Mouse (Mus musculus) midbrain, embryonic 12.5 days (tissue): Measurements from ENCODE around the gene Atp8b3. TPM values are rescaled to one million over a fixed set of nuclear protein-coding genes. Genes with fewer than 3 reads are reported as not detected.

ENCODE experiments used
- ATAC-seq: fragments of 200-750 bp; cut with Nextera tagmentation; 2 replicates; pipeline ENCODE4 v1.8.0; 2017; ENCODE audit warnings: low read depth, moderate TSS enrichment, moderate library complexity; ENCODE audit not compliant: low FRiP score
- H3K27ac ChIP-seq: fragments of 300-500 bp; sonication (generic); replicated peaks from 2 replicates; pipeline ENCODE4 v1.5.1; 2016; ENCODE audit warnings: mild to moderate bottlenecking
- H3K27me3 ChIP-seq: fragments of 300-500 bp; sonication (generic); 2 replicates; pipeline ENCODE4 v1.6.1; 2016; ENCODE audit warnings: mild to moderate bottlenecking
- H3K36me3 ChIP-seq: fragments of 300-500 bp; sonication (generic); 2 replicates; pipeline ENCODE4 v1.6.1; 2016
- H3K4me1 ChIP-seq: fragments of 300-500 bp; sonication (generic); 2 replicates; pipeline ENCODE4 v1.6.1; 2016
- H3K4me2 ChIP-seq: fragments of 300-500 bp; sonication (generic); replicated peaks from 2 replicates; pipeline ENCODE4 v1.6.1; 2016; ENCODE audit warnings: mild to moderate bottlenecking, moderate library complexity
- H3K4me3 ChIP-seq: fragments of 300-500 bp; sonication (generic); 2 replicates; pipeline ENCODE4 v1.5.1; 2016; ENCODE audit warnings: mild to moderate bottlenecking
- H3K9ac ChIP-seq: fragments of 300-500 bp; sonication (generic); replicated peaks from 2 replicates; pipeline ENCODE4 v1.6.1; 2016; ENCODE audit warnings: mild to moderate bottlenecking, moderate library complexity
- H3K9me3 ChIP-seq: fragments of 300-500 bp; sonication (generic); 2 replicates; pipeline ENCODE4 v1.6.1; 2016; ENCODE audit warnings: mild to moderate bottlenecking
- WGBS: fragments of 180-500 bp; shearing (Covaris S2); methylation state at CpG from one replicate; pipeline ENCODE4 v1.1.7; 2016; 5-methylcytosine and 5-hydroxymethylcytosine counted together
- polyA plus RNA-seq: library from polyadenylated mRNA; unstranded; fragments of >200 nt; fragmentation: Nextera tagmentation; extraction: Ambion mirVana; gene quantifications from 2 replicates; pipeline ENCODE4 v1.2.1, GENCODE M21; 2016

Gene Atp8b3
- polyA plus RNA-seq = 0.78 and 0.97 TPM in 2 replicates

- peaks cover 5% of the 10 kb centered on the region; the same call in 1 of the 2 replicates for H3K4me1 ChIP-seq
- peaks cover 29% of the 10 kb centered on the region for H3K36me3 ChIP-seq
- H3K27ac ChIP-seq = no peak within 1 kb of the TSS
- peaks cover 46% of the 10 kb centered on the region for H3K27me3 ChIP-seq
- peak; percentile 70; the same call in 1 of the 2 replicates for ATAC-seq
- 2% methylated on average over 30 of the region's 30 CpGs for WGBS
- peak within 1 kb of the TSS; percentile 38 for H3K4me2 ChIP-seq
- no peak within 1 kb of the TSS for H3K9ac ChIP-seq
- peak within 1 kb of the TSS; percentile 25 for H3K4me3 ChIP-seq
- H3K9me3 ChIP-seq = no peaks in the 10 kb centered on the region
These were observed at the start of gene Atp8b3 for GRCm38 (mm10) chr10:80538710-80539394. Gene Atp8b3 (minus strand): TSS chr10:80539124.

- Histone ChIP-seq H3K27me3 (no peaks in the 10 kb centered on the region; the same call in 1 of the 2 replicates), H3K36me3 (peaks cover 28% of the 10 kb centered on the region), H3K9me3 (no peaks in the 10 kb centered on the region), H3K9ac (no peak overlapping the region), H3K4me2 (no peak overlapping the region), H3K4me1 (peaks cover 32% of the 10 kb centered on the region), H3K4me3 (no peak overlapping the region), H3K27ac (peak overlapping the region; percentile 52; the same call in 1 of the 2 replicates)
- no peak for ATAC-seq
- 40% methylated on average over 4 of the region's 4 CpGs for WGBS
These were observed 48.4 kb upstream of the Atp8b3 start for GRCm38 (mm10) chr10:80587305-80587657.

- Histone ChIP-seq H3K27me3 (no peaks in the 10 kb centered on the region; the same call in 1 of the 2 replicates), H3K9ac (no peak overlapping the region), H3K4me1 (peaks cover 32% of the 10 kb centered on the region), H3K4me3 (no peak overlapping the region), H3K36me3 (peaks cover 28% of the 10 kb centered on the region), H3K4me2 (no peak overlapping the region), H3K27ac (peak overlapping the region; percentile 52; the same call in 1 of the 2 replicates), H3K9me3 (no peaks in the 10 kb centered on the region)
- ATAC-seq = no peak
- WGBS = 94% methylated on average over 43 of the region's 51 CpGs
These were observed 47.7 kb upstream of the Atp8b3 start for GRCm38 (mm10) chr10:80586407-80587304.

GRCm38 (mm10) chr10:80585581-80585980 is 46.7 kb upstream of the Atp8b3 start:
- 94% methylated on average over 8 of the region's 8 CpGs for WGBS
- no peaks in the 10 kb centered on the region for H3K27me3 ChIP-seq
- no peak for ATAC-seq
- peaks cover 30% of the 10 kb centered on the region for H3K4me1 ChIP-seq
- no peaks in the 10 kb centered on the region for H3K9me3 ChIP-seq
- H3K9ac ChIP-seq = no peak overlapping the region
- no peak overlapping the region for H3K4me2 ChIP-seq
- peaks cover 28% of the 10 kb centered on the region for H3K36me3 ChIP-seq
- H3K4me3 ChIP-seq = no peak overlapping the region
- no peak overlapping the region for H3K27ac ChIP-seq

GRCm38 (mm10) chr10:80584642-80585552 is 46.0 kb upstream of the Atp8b3 start:
- ATAC-seq = no peak
- Histone ChIP-seq H3K4me3 (no peak overlapping the region), H3K36me3 (peaks cover 28% of the 10 kb centered on the region), H3K27me3 (no peaks in the 10 kb centered on the region), H3K4me1 (peaks cover 28% of the 10 kb centered on the region), H3K27ac (no peak overlapping the region), H3K9ac (peak overlapping the region; percentile 3; the same call in 1 of the 2 replicates), H3K4me2 (no peak overlapping the region), H3K9me3 (no peaks in the 10 kb centered on the region)
- 76% methylated on average over 12 of the region's 12 CpGs for WGBS

GRCm38 (mm10) chr10:80584045-80584488 is 45.1 kb upstream of the Atp8b3 start:
- no peak for ATAC-seq
- Histone ChIP-seq H3K9ac (no peak overlapping the region), H3K27me3 (no peaks in the 10 kb centered on the region), H3K9me3 (no peaks in the 10 kb centered on the region), H3K4me2 (no peak overlapping the region), H3K4me3 (no peak overlapping the region), H3K36me3 (peaks cover 28% of the 10 kb centered on the region), H3K27ac (no peak overlapping the region), H3K4me1 (peaks cover 21% of the 10 kb centered on the region)
- WGBS = 69% methylated on average over 12 of the region's 12 CpGs

GRCm38 (mm10) chr10:80583047-80583446 is 44.1 kb upstream of the Atp8b3 start:
- H3K36me3 ChIP-seq = peaks cover 28% of the 10 kb centered on the region
- no peak overlapping the region for H3K4me2 ChIP-seq
- no peak overlapping the region for H3K27ac ChIP-seq
- H3K4me1 ChIP-seq = peaks cover 21% of the 10 kb centered on the region
- WGBS = 85% methylated on average over 5 of the region's 5 CpGs
- H3K27me3 ChIP-seq = no peaks in the 10 kb centered on the region
- no peak overlapping the region for H3K4me3 ChIP-seq
- H3K9me3 ChIP-seq = no peaks in the 10 kb centered on the region
- no peak for ATAC-seq
- no peak overlapping the region for H3K9ac ChIP-seq

GRCm38 (mm10) chr10:80578911-80579310 is 40.0 kb upstream of the Atp8b3 start:
- ATAC-seq = no peak
- Histone ChIP-seq H3K27ac (no peak overlapping the region), H3K36me3 (peaks cover 8% of the 10 kb centered on the region), H3K4me2 (peak overlapping the region; percentile 98), H3K4me3 (no peak overlapping the region; the same call in 1 of the 2 replicates), H3K9me3 (no peaks in the 10 kb centered on the region), H3K27me3 (peaks cover 17% of the 10 kb centered on the region; the same call in 1 of the 2 replicates), H3K9ac (no peak overlapping the region), H3K4me1 (peaks cover 42% of the 10 kb centered on the region)
- 6% methylated on average over 8 of the region's 8 CpGs for WGBS

GRCm38 (mm10) chr10:80578131-80578750 is 39.3 kb upstream of the Atp8b3 start:
- Histone ChIP-seq H3K4me2 (peak overlapping the region; percentile 98), H3K9me3 (no peaks in the 10 kb centered on the region), H3K27me3 (peaks cover 17% of the 10 kb centered on the region; the same call in 1 of the 2 replicates), H3K4me1 (peaks cover 49% of the 10 kb centered on the region), H3K9ac (peak overlapping the region; percentile 81), H3K36me3 (peaks cover 2% of the 10 kb centered on the region; the same call in 1 of the 2 replicates), H3K27ac (peak overlapping the region; percentile 76), H3K4me3 (peak overlapping the region; percentile 75)
- peak; percentile 24 for ATAC-seq
- WGBS = under 1% methylated on average over 29 of the region's 29 CpGs

- no peaks in the 10 kb centered on the region for H3K9me3 ChIP-seq
- H3K4me1 ChIP-seq = peaks cover 50% of the 10 kb centered on the region
- peaks cover 17% of the 10 kb centered on the region; the same call in 1 of the 2 replicates for H3K27me3 ChIP-seq
- H3K9ac ChIP-seq = peak within 1 kb of the TSS; percentile 81
- WGBS = under 1% methylated on average over 65 of the region's 97 CpGs
- ATAC-seq = peak; percentile 81
- no peaks in the 10 kb centered on the region; the same call in 1 of the 2 replicates for H3K36me3 ChIP-seq
- H3K4me3 ChIP-seq = peak within 1 kb of the TSS; percentile 75
- peak within 1 kb of the TSS; percentile 76 for H3K27ac ChIP-seq
- peak within 1 kb of the TSS; percentile 98 for H3K4me2 ChIP-seq
These were observed 38.5 kb upstream of the Atp8b3 start, which contains the start of gene Klf16 for GRCm38 (mm10) chr10:80577195-80578130. Gene Klf16 (minus strand): TSS chr10:80577321.
